Mouse (Mus musculus): ENCODE data around the gene Dcaf15.

Gene Dcaf15

DNA sequence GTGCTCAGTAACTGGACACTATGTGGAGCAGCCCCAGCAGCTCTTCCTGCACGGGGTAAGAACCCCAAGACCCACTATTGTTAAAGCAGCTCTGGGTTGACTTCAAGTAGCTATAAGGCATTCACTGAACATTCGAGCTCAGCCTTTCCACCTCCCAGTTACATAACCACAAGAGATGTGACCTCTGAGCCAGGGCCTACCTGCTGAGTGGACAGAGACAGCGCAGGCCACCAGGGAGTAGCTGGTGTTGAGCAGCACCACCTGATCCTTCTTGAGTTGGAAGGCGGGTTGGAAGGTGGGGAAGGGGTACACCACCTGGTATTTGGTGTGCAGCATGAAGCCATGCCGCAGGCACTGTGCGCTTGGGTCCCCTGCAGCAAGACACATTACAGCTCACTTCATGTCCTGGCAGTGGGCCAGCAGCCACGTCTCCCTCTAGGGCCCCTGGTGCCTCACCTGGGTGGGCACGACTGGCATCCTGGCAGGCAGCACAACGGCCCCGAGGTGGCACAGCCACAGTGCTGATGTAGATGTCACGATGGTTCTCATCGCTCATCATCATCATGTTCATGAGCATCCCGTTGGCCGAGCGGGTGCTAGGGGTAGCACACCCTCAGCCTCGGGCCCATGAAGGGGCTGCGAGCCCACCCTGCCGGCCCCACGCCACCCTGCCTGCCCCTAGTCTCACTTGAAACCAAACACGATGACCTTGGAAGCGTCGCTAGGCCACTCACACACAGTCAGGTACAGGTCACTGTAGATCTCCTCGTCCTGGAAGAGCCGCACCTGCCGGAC is 2.9 kb downstream of the Dcaf15 start:
- no peak for ATAC-seq (ENCODE audit: low TSS enrichment)

DNA sequence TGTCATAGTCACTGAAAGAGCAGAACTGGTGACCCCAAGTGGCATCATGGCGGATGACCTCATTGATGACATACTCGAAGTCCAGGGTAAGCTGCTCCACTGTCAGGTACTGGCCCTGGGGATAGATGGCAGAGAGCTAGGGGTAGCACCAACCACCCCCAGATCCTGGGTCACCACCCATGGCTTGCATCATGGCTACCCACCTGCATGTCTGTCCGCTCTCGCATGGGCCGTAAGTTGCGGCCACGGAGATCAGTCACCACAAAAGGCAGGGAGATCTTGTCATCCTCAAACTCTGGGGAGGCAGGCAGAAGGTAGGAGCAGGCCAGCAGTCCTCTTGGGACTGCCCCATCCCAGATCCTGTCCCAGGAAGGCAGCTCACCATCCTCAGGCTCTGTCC is 6.2 kb downstream of the Dcaf15 start:
- ATAC-seq (ENCODE audit: low TSS enrichment): no peak

GRCm38 (mm10) chr8:84096061-84096460 is 8.5 kb downstream of the Dcaf15 start:
- no peak for ATAC-seq (ENCODE audit: low TSS enrichment)

- ATAC-seq (ENCODE audit: low TSS enrichment): no peak
Observed at GRCm38 (mm10) chr8:84090585-84090984, 14.0 kb downstream of the Dcaf15 start.

DNA sequence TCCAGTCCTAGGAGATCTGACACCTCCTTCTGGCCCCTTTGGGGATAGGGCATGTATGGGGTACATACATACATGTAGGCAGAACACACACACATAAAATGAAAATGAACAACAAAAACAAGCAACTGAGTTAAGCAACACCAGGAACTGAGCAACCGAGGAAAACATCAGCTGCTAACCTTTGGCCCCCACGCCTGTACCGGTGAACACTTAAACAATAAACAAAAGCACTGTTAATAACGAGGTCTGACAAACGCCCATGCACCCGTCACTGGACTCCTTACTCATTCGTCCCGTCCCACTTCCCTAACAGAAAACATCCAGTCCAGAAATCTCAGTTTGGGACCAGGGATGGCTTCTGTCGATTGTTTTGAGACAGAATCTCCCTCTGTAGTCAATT is 15.3 kb downstream of the Dcaf15 start:
- ATAC-seq (ENCODE audit: low TSS enrichment): no peak

DNA sequence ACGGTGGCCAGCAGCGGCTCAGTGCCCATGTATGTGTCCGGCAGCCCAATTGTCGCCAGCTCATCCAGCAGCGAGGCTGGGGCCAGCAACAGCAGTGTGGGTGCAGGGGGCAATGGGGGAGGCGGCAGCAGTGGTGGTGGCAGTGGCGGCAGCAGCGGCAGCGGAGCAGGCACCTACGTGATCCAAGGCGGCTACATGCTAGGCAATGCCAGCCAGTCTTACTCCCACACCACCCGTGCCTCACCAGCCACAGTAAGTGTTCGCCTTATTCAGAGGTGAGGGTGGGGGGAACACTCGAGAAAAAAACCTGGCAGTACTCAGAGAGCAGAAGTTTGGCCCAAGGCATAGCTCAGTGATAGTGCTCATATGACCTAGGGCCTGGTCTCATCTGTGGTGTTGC is 16.7 kb downstream of the Dcaf15 start:
- peak; percentile 60 for ATAC-seq (ENCODE audit: low TSS enrichment)

DNA sequence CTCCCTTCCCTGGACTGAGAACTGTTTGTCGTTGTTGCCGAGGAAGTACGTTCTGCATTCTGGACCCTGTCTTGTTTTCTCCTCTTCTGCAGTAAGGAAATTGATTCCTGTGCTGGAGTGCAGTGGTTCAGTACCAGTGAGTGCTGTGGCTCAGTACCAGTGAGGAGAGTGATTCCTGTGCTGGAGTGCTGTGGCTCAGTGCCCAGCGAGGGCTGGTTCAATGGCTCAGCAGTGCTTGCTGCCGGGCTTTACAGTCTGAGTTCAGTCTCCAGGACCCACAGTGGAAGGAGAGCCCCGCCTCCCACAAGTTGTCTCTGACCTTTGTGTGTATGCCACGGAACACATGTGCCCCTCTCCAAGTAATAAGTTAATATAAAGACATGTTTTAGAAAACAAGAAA is 17.4 kb downstream of the Dcaf15 start:
- ATAC-seq (ENCODE audit: low TSS enrichment): no peak

DNA sequence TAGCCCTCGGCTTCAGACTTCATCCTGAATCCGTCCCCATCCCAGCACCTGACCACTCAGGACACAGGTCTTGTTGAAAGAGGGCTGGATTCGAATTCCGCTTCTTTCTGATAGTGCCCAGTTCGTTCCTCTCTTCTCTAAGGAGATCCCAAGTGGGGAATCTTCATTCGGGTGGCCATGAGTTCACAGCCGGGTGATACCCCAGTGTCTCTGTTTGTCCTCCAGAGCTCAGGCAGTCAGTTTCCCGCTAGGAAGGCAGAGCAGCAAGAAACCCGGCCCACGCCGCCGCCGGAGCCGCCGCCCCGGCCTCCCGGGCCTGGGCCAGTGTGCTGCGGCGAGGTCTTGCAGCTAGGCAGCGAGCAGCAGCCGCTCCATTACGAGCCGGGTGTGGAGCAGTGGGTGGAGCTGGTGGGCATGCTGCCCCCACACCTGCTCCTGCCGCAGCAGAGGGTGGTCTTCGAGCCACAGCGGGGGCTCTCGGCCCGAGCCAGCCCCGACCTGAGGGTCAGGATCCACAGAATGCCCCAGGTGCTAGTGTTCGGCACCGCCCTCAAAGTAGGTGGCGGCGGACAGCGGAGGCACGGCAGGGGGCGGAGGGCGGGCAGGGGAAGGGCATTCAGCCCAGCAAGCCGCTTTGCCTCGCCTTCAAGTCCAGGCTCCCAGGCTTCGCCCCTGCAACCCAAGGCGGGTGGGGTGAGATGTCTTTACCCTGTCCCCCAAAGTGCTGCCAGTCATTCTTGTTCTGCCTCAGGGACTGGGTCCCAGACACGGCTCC is 20.0 kb downstream of the Dcaf15 start:
- no peak for ATAC-seq (ENCODE audit: low TSS enrichment)

DNA sequence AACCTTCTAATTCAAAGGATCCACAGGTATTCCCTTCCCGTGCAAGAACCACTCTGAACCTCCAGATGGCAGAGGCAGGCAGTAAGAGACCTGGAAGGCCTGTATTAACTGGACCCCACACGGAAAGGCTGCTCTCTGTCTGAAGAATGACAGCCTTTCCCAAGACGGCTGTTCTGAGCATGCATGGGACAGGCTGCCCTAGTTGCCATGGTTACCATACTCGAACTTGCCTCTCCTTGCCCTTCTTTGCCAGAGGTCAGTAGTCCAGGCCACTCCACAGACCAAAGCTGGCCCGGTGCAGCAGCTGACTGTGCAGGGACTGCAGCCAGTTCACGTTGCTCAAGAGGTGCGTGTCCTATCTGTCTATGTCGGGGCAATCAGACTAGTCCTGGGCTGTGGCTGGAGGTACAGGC is 20.7 kb downstream of the Dcaf15 start:
- ATAC-seq (ENCODE audit: low TSS enrichment): no peak

DNA sequence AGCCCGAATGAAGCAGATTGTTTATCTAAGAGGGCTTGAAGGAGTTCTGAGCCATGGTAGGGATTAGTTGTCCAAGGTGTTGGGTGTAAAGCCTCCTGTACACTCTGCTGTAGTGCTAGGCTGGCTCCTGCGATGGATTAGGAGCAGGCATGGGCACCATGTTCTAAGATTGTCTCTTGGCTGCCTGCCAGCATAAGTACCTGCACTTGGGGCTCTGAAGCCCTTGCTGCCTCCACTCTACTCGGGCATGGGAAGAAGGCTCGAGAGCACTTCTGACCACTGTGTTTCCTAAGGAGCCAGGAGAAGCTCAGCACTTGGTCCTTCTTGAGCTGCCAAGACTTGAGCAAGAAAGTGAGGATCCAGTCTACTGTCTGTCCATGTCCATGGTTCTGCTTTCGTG is 25.4 kb downstream of the Dcaf15 start:
- no peak for ATAC-seq (ENCODE audit: low TSS enrichment)

DNA sequence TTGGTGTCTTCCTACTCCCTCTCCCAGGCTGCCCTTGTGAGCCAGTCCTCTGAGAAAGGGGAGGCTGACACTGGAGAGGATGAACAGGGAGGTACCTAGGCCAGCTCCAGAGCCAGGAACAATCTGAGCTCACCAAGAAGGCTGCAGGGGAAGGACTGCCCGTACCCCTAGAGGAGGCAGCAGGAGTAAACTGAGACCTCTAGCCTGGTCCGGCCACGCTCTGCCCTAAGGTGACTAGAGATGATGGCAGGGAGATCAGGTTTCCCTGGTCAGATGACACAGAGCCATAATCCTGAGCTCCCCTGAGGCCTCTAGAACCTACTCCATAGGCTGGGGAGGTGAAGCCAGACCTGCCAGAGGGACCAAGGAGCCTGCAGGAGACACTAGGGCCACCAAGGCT is 27.7 kb downstream of the Dcaf15 start:
- no peak for ATAC-seq (ENCODE audit: low TSS enrichment)

DNA sequence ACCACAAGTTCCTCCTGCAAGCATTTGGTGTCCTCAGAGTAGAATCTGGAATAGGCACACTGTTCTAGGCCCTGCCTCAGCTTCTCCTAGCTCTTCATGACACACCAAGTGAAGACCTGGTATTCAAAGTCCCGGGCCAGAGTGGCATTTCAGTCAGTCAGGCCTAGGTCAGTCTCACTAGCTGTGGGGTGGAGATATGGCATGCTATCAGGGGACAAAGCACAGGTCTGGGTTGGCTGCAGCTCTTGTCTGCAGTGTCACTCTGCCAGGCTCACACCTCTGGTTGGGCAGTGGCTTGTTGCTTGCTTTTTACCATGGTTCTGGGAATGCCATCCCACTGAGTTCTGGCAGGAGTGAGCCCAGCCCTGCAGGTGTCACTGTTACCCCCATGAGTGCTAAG is 28.2 kb downstream of the Dcaf15 start:
- no peak for ATAC-seq (ENCODE audit: low TSS enrichment)

DNA sequence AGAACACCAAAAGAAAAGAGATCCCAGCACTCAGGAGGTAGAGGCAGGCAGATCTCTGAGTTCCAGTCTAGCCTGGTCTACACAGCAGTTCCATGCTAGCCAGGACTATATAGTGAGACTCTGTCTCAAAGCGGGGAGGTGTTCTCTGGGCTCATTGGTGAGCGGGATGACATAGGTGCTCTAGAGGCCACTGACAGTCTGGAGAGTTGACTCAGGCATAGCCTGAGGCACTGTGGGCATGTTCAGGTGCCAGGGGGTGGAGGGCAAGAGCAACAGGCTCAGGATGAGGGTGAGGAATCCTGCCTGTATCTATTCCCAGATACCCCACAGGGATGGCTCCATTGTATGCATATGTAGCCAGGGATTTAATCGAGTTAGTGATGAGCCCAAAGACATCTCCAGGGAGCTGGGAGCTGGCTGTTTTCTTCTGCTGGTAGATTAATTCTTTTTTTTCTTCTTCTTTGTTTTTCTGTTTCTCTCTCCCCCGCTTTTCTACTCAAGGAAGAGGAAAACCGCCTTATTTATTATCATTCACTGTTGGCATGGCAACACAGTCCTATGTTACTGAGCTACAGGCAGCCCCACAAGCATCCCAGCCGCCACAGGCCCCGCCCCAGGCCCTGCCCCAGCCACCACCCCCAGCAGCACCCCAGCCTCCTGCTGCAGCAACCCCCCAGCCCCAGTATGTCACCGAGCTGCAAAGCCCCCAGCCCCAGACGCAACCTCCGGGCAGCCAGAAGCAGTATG is 31.2 kb downstream of the Dcaf15 start:
- ATAC-seq (ENCODE audit: low TSS enrichment): no peak

GRCm38 (mm10) chr8:84072321-84072720 is 32.2 kb downstream of the Dcaf15 start:
- no peak for ATAC-seq (ENCODE audit: low TSS enrichment)

GRCm38 (mm10) chr8:84071921-84072320 is 32.6 kb downstream of the Dcaf15 start:
- ATAC-seq (ENCODE audit: low TSS enrichment): no peak

- peak; percentile 36 for ATAC-seq (ENCODE audit: low TSS enrichment)
Observed at GRCm38 (mm10) chr8:84070667-84071066, 33.9 kb downstream of the Dcaf15 start.

DNA sequence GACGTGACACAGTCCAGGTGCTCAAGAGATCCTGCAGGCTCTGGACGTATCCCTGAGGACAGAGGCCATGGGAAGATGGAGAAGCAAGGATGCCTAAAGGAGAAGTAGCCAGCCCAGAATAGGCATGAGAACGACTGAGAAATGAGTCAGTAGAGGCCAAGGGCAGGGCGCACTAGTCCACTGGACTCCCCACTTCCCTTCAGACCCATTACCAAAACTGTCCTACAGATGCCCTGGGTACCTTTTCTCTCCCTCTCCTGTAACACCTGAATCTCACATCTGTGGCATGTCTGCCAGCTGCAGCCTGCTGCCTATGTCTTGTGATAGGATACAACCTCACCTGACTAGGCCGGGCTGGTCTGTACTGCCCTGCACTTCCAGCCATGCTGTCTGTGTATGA is 34.3 kb downstream of the Dcaf15 start:
- no peak for ATAC-seq (ENCODE audit: low TSS enrichment)

- no peak for ATAC-seq (ENCODE audit: low TSS enrichment)
Observed at GRCm38 (mm10) chr8:84069750-84070149, 34.8 kb downstream of the Dcaf15 start.

DNA sequence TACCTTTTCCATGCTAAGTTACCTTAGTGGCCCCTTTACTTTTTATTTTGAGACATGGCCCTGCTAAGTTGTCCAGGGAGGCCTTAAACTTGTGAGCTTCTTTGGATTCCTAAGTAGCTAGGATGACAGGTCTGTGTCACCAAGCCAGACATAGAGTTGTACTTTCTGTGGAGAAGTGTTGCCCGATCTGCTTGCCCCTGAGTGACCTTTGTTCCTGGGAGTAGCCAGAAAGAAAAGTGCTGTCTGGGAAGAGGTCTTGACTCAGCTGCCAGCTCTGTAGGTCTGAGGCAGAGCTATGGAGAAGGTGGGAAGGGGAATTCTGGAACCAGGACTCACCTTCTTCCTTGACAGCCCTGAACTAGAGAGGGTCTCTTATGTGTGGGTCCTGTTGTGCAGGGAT is 35.4 kb downstream of the Dcaf15 start:
- no peak for ATAC-seq (ENCODE audit: low TSS enrichment)

DNA sequence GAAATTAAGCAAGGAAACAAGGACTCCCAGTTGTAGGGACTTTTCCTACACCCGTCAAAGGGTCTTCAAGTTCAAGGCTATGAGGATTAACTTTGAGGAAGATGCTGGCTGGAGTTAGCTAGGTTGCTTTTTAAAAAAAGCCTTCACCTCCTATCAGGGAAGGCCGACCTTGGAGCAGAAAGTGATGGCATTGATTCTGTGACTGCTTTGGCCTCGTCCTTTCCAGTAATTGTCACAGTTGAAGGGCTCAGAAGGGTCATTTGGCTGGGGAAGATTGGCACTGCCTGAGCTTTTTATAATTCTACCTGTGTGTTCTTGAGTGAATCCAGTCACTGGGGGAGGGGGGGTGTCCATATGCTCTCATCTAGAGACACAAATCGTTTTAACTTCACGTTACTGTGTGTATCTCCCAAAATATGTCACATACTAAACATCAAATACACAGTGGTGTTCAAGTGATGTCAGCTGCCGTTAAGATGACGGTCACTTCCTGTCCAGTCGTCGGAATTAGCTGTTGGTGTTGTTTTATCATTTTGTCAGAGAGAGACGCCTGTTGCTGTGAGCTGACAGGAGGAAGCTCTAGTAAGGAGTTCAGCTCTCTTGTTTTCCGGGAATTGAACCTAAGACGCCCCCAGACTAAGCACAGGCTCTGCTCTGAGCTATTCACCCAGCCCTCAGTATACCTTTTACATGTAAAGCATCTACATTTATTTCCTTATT is 36.1 kb downstream of the Dcaf15 start:
- ATAC-seq (ENCODE audit: low TSS enrichment): no peak

DNA sequence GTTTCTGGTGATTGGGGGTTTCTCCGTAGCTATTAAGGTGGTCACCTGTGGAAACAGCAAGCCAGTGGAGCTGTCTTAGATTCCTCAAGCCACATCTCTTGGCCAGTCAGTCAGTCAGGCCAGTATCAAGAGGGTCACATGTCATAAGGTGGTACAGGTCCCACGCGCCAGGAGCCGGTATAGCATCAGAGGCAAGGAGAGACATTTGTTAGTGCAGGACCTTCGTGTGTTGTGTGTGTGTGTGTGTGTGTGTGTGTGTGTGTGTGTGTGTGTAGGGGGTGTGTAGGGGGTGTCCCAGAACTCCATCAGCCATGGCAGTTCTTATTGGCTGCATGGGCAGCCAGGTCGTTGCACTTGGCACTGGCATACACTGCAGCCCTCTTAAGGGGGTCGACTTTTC is 36.7 kb downstream of the Dcaf15 start:
- ATAC-seq (ENCODE audit: low TSS enrichment): no peak

- ATAC-seq (ENCODE audit: low TSS enrichment): peak; percentile 32
Observed at GRCm38 (mm10) chr8:84067047-84067573, 37.5 kb downstream of the Dcaf15 start.

Data from frontal cortex, adult (tissue).